Mouse (Mus musculus) right cerebral cortex, postnatal 4 days (tissue): ENCODE measurements around the gene Fgf14.
"Not testable (repeated sequence)": the region's sequence is repeated elsewhere in the genome, so short reads cannot be mapped to it uniquely, and the experiment has no call there.

ENCODE experiments used
- DNase-seq: peaks from one replicate; pipeline ENCODE4 v3.0.0-alpha.2; 2022

Fgf14 gene

DNA sequence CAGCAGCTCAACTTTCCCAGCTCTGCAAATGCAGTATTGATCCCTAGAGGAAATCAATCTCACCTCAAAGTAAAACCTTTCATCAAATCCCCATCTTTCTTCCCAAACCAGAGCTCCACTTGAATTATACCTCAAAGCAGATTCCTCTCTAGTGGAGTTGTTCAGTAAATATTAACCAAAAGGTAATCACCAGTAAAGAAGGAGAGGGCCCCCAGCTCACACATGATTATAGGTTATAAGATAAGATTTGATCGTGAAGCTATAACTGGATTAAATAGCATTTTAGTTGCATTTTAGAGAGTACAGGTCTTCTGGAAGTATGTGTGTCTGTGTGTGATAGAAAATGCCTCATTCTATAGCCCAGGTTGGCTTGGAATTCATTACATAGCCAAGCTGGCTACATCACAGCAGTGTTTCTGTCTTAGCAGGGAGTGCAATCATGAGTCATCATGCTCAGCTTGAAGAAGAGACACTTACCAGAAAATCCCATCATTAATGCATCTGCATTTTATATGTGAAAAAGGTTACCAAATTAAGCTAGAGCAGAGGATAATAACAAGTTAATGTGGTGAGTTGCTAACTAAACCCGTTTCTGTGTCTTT is 202.8 kb downstream of the Fgf14 start:
- DNase-seq: no peak

- DNase-seq: no peak
Measured at GRCm38 (mm10) chr14:124470909-124471308, 206.0 kb downstream of the Fgf14 start.

GRCm38 (mm10) chr14:124455120-124455519 is 221.8 kb downstream of the Fgf14 start:
- no peak for DNase-seq

DNA sequence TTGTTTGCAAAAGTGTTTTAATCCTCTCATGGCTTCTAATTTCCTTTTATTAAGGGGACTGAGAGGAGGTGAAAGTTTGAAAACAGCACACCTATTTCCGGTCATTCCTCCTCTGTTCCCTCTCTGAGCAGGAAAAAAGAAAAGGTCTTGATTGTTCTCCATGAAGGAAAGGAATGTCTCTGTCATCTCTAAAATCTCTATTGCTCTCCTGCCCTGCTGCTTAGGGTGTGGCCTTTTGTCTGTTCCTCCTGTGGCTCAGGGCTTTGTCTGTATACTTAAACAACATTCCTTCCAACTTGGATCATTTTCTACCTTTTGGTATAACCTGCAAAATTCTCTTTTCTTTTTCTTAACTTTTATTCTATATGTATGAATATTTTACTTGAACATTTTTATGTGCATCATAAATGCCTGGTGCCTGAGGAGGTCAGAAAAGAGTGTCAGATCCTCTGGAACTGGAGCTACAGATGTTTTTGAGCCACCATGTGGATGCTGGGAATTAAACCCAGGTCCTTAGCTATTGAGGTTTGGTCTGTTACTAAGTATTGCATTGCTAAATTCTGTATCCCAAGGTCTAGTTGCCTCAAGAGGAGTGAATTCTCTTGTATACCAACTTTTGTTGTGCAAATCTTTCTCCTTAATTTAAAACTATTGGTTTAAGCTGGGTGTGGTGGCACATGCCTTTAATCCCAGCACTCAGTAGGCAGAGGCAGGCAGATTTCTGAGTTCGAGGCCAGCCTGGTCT is 230.7 kb downstream of the Fgf14 start:
- DNase-seq: no peak

DNA sequence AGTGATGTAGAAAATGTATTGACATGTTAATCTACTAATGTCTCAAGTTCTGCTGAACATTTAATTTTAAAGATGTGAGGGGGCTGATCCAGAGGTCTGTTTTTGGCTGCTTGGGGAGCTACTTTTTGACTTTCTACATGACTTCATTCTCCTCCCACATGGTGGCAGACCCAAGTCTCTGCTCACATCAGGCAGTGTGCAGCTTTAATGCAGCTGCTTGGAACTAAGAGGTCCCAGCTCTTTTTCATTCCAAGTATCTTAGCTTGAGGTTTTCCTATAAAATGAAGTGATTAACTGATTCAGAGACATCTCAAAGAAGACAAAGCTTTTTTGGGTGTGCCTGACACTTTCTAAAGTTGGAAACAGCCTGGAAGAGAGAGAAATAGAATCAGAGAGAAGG is 232.1 kb downstream of the Fgf14 start:
- no peak for DNase-seq

DNA sequence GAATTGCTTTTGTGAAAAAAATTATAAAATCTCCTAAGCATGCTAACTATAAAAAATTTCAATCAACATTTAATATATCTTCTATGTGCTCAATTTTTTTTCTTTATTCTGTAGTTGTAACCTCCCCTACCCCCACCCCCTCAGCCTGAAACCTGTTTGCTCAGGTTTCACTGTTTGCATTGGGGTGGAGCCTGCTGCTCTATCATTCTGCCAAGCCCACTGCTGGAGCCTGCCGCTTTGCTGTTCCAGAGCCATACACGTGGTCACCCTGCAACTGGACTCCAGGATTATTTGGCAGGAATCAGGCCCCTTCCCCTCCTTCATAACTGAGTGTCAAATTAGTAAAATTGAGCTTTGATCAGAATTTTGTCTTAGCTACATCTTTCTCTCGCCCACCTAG is 237.6 kb downstream of the Fgf14 start:
- not testable (repeated sequence) for DNase-seq

DNA sequence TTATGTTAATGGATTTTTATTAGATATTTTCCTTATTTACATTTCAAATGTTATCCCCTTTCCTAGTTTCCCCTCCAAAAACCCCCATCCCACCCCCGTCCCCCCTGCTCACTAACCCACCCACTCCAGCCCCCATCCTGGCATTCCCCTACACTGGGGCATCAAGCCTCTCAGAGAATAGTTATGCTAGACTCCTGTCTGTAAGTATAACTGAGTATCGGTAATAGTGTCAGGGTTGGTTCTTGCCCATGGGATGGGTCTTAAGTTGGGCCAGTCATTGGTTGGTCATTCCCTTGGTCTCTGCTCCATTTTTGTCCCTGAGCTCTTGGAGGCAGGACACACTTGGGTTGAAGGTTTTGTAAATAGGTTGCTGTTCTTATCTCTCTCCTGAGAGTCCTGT is 265.0 kb downstream of the Fgf14 start:
- no peak for DNase-seq

DNA sequence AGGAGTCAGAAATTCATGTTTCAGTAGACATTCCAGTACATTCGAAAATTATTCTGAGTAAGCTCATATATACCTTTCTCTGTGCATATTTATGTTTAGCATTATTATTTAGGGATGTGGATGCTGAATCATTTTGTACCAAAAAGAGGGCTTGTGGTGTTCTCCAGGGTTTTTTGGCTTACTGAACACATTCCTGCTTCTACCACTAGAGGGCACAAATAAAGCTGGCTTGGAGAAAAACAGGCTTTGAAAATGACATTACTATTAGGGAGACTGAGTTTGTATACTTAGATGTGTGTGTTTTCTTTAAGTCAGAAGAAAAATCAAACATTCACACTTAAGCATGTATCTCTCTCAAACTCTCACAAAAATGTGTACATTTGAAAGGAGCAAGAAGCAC is 266.0 kb downstream of the Fgf14 start:
- no peak for DNase-seq

- no peak for DNase-seq
Measured at GRCm38 (mm10) chr14:124328391-124328790, 348.5 kb downstream of the Fgf14 start.

DNA sequence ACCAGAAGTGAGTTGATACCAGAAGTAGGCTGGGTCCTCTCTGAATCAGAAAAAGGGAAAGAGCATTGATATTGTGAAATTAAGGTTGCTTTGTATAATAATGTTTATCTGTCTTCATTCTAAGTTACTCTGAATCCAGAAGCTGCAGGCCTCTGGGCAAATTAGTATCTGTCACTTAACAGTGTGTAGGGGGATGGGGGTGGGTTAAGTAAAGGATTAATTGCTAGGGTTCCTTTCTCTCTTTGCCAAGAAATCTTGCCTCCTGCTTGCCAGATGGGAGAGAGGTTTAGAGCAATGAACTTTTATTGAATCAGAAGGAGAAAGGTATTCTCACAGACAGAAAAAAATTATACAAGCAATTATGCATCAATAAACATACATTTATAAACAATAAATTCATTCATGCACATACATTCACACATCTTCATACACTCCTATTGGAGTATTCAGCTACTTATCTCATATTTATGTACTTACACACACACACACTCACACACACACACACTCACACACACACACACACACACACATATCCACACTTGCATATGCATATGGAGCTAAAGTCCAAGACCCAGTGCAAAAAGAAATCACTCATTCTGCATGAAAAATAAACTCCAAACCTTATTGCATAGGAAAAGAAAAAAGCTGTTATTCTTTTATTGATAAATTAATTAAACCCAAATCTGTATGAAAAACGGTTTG is 357.8 kb downstream of the Fgf14 start:
- DNase-seq: no peak

- DNase-seq: no peak
Measured at GRCm38 (mm10) chr14:124315513-124315912, 361.4 kb downstream of the Fgf14 start.

- no peak for DNase-seq
Measured at GRCm38 (mm10) chr14:124287027-124287426, 389.9 kb downstream of the Fgf14 start.

DNA sequence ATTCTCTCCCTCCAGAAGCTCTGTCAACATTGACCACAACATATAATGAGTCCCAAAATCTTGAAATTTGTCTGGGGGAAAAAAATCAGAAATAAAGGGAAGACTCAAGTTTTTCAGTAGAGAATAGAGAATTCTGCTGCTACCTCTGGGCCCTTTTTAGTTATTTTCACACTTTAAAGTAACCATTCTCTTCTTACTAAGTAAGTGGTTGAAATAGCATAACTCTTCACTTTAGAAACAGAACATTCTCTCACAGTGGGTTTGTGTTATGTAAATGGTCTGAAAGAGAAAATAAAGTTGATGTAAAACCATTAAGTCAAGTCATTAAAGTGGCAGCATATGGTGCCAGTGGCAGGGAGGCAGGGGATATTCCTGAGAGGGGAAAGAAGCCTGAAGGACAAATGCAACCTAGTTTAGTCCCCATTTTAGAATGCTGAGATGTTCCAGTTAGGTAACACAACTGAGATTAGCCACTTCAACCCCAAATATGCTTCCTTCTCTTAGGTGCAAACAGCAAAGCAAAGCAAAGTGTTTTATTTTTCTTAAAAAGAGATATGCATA is 398.5 kb downstream of the Fgf14 start:
- no peak for DNase-seq

DNA sequence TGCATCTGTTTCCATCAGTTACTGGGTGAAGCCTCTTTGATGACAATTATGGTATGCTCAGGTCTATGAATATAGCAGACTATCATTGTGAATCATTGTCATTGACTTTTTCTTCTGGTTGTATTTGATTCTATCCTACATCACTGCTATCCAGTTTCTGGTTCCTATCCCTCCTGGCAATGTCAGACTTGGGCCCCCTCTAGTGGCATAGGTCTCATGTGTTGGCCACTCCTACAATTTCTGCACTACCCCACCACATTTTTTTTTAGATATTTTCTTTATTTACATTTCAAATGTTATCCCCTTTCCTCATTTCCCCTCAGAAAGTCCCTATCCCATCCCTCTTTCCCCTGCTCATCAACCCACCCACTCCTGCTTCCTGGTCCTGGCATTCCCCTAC is 409.9 kb downstream of the Fgf14 start:
- DNase-seq: no peak

GRCm38 (mm10) chr14:124264541-124265059 is 412.3 kb downstream of the Fgf14 start:
- no peak for DNase-seq

- no peak for DNase-seq
Measured at GRCm38 (mm10) chr14:124263199-124263598, 413.7 kb downstream of the Fgf14 start.

- no peak for DNase-seq
Measured at GRCm38 (mm10) chr14:124247517-124247916, 429.4 kb downstream of the Fgf14 start.

DNA sequence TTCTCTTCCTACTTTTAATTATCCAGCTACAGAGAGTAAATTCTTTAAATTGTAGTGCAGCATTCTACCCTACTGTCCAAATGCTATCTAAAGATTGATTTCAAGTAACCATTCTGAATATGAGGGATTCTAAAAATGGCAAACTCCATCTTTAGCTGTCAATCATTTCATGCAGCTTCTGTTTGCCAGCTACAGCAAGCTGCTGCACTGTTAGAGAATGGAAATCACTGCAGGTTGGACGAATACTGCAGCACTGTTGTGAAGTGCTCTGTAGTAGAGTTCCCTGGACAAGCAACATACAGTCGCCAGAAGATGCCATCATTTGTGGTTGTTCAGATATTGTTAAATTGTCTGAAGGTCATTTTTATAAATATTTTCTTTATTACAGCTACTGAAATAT is 453.5 kb downstream of the Fgf14 start:
- no peak for DNase-seq

DNA sequence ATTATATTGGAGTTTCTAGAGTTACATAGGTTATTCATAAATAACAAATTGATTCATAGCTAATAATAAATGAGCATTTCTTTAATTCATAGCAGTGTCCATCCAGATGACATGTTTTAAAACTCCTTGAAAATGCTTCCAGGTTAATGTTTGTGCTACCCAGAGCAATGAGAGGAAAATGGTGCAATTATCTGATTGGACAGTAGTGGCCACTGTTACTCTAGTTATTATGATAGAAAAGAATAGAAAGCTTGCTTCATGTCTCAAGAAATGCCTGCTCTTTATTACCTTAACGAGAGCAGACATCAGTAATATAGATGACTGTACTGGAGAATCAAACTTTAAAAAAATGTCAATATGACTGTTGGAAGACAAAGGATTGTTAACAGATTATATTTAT is 454.5 kb downstream of the Fgf14 start:
- DNase-seq: no peak

DNA sequence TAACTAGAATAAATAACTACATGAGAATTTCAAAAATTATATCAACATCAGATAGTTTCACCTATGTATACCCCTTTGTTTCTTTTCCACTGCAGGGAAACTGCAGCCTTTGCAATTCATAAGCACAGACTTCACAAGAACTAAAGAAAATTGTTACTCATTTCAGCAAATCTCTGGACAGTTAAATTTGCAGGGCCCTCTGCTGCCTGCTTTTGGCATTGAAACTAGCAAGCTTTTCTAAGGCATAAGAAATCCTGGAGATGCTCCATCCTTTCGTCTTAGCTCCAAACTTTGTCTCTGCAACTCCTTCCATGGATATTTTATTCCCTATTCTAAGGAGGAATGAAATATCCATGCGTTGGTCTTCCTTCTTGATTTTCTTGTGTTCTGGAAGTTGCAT is 455.9 kb downstream of the Fgf14 start:
- DNase-seq: peak; percentile 25

DNA sequence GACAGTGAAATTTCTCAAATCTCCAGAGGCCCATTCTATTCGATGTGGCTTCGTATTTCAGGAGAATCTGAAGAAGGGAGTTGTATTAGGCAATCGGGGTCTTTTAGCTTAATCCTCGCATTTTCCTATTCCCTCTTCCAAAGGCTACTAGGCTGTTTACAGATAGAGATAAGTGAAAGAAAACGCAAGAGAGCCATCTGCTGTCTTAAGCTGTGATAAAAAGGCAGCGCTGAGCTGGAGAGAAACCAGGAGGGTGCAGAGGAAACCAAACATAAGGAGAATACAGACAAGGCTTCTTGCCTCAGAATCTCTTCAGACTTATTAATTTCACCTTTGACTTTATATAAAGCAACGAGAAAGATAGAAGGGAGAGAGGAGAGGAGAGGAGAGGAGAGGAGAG is 481.1 kb downstream of the Fgf14 start:
- DNase-seq: peak; percentile 30

DNA sequence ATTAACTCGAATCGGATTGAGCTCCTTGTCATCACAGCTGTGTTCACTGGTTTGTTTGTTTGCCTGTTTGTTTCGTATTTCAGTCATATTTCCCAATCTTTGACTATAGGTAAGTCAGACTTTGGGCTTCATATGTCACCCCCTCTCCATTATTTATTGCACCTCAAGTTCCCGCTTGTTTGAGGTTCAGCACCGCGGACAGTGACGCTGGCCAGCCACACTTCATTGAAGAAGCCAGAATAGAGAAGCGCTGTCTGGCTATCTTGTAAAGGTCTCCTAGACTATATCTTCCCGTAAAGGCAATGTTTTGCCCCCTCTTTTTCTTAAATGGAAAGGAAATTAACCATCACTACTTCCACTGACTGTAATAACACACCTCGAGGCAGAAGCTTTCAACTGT is 481.6 kb downstream of the Fgf14 start:
- no peak for DNase-seq

- no peak for DNase-seq
Measured at GRCm38 (mm10) chr14:124192815-124193142, 484.1 kb downstream of the Fgf14 start.
